Mouse (Mus musculus): ENCODE measurements around the gene Prox1.

The Prox1 gene

DNA sequence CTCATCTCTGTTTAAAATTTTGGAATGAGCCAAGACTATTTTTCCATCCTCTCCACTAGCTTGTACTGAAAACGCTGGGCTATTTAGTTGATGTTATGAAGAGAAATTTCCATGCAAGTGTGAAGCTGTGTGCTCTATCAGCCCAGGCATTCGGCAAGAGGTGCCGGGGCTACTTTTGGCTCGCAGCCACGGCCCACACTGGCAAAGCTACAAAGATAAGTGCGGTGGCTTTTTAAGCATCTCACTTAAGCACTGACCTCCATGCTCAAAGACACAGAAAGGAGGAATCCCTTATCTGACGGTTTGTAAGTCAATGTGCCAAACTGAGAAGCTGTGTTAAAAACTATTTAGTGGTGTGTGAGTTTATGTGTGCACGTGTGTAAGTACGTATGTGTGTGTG is 26.9 kb downstream of the Prox1 start:
- DNase-seq (ENCODE audit: low spot score in 2 of 2): no peak

DNA sequence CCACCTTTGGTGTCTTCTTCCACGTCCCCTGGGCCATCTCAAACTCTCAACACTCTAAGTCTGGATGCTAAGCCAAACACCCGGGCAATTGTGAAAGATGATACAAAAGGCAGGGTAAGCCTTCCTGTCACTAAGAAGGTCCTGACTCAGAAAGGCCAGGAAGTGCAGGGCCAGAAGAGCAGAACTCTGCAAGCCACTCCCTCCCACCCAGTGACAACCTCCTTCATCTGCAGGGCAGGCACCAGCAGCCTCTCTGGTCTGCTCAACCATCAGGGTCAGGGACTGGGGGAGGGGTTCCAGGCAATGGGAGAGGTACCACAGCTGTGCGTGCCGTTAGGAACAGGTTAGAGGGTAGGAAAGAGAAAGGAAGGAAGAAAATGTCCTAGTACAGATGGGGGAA is 27.9 kb downstream of the Prox1 start:
- DNase-seq (ENCODE audit: low spot score in 2 of 2): no peak

DNA sequence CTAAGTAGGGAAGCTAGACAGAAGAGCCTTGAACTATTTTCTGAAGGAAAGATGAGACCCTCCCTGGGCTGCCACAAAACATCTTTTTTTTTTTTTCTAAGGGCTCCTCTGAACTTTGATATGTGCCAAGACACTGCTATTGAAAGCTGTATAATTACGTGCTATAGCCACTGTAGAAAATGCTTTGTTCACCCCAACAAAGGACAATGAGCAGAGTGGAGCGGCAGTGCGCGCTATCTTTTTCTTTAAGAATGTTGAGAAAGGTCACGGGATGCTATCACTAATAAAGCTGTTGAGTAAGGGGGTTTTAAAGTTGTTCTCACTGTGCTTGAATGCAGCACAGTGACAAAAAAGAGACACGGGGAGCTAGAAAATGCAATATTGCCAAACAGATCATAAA is 30.0 kb downstream of the Prox1 start:
- no peak for DNase-seq (ENCODE audit: low spot score in 2 of 2)

DNA sequence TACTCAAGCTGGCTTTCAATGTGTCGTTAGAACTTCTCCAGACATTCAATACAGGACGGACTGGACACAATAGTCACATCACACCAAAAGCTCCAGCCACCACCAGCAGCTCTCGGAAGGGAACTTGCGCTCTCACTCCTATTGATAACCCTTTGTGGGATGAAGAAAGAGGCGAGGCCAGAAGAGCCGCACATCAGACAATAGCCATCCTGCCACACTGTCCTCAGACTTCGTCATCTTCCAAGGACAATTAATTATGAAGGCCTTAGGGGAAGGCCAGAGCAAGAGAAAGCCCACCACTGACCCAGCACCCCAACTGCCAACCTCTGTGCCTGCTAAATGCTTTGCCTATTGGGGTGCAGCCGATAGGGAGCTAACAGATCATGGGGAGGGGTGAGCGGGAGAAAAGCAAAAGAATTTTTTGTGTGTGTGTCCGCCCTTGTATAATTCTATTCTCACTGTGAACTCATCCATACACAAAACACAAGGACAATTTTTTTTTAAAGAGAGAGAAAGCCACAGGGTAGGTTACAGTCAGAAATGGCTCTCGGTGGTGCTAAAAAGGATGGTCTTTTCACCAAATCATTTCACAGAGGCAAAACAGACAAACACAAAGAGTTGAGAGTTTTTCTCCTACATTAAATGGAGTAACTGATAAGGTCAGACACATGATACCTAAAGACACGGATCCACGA is 30.7 kb downstream of the Prox1 start:
- DNase-seq (ENCODE audit: low spot score in 2 of 2): no peak

DNA sequence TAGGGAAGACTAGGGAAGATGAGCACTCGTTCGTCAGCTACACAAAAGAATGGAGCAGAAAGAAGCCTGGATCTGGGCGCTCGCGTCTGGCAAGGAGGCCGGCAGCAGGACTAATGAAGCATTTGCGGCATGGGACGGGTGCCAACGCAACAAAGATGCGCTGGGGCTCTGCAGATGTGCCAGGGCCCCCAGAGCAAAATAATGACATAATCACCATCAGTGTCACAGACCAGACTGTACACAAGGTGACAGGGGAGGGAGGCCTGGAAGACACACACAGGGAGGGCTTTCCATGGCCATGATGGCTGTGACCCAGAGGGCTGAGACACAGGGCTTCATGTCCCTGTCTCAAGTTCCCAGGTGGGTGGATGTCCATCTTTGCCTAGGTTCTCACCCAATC is 32.6 kb downstream of the Prox1 start:
- peak in 1 of 2 experiments; percentile 9 for DNase-seq (ENCODE audit: low spot score in 2 of 2)

DNA sequence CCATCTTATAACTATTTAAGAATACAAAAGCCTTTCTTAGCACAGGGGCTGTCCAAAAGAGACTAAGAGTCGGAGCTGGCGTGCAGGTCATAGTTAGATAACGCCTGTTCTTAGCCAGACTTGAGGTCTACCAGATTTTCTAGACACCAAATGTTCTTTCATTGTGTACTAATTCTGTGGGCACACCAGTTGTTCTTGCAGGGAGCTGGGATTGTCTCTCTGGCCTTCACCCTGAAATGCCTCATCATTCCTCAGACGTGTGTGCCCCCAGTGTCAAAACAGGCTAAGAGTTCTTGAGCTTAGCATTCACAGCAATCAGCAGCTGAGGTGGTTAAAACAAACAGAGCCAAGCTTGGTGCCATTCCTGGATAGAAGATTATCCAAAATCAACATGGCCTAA is 37.6 kb downstream of the Prox1 start:
- DNase-seq (ENCODE audit: low spot score in 2 of 2): no peak

DNA sequence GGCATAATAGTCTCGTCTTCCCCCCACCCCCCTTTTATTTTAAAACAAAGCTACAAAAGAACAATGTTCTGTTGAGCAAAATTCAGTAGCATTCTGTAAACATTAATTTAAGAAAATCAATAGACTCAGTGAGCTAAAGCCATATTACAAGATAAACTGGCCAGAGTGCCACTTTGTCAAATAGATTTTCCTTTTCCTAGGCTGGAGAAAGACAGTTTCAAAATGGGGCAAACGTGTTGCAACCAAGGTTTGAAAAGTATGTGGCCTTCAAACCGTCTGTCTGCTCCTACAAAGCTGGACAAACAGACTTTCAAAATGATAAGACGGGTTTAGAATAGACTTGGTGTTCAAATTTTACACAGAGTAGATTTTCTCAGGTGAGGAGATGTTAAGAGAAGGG is 39.6 kb downstream of the Prox1 start:
- DNase-seq (ENCODE audit: low spot score in 2 of 2): no peak

DNA sequence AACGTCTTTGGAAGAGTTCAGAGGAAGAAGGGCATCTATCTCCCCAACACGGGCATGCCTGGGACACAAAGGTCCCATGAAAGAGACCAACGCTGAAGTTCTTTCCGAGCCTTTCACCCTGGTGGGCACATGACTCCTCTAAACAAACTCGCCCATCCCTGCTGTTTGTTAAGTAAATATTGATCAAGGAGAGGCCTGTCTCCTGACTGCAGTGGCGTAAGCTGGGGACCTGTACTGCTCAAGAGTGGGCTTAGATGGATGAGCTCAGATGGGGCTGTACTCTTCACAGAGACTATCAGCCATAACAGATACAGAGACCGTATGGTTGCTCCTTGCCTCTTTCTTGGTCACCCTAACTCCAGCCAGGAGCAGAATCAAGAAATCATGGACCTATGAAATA is 41.0 kb downstream of the Prox1 start:
- no peak for DNase-seq (ENCODE audit: low spot score in 2 of 2)

DNA sequence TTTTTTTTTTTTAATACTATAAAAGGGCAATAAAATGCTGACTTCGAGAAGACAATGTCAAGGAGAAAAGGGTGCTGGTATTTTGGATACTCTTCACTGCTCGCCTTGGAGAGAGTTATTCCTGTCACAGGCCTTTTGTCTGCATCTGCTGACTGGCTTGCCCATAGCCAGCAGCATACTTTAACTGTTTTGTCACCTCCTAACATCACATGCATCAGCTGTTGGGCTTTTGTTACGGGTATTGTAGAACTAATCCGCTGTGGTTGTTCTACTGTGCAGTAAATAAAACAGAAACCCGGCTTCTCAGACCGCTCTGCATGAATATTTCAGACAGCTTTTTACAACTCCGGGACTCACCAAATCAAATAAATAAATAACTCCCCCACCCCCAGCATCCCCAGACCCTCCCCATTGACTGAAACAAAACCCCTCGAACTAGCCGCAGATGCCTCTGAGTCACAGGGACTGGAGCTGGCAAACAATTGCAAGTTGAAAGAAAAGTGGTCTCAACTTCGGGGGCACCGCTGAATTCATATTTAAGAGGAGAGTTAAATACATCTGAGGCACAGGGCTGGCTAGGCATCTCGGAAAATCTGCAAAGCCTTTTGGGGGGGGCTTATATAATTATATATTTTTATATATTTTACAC is 41.7 kb downstream of the Prox1 start:
- no peak for DNase-seq (ENCODE audit: low spot score in 2 of 2)

DNA sequence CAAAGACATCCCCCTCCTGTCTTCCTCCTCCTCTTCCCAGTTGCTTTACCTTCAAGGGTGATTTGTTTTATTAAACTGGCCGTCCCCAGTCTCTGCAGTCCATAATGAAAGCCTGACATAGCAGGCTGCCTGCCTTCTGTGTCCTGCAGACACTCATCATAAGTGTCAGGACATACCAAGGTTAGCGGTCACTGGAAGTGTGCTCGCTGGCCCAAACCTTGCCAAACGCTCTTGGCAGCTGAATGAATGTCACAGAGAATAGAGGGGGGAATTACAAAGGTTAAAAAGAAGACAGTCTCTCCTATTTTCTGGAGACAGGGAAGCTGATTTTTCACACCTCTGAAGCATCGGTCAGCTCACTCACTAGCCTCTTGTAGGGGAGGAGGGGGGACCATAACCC is 42.6 kb downstream of the Prox1 start:
- DNase-seq (ENCODE audit: low spot score in 2 of 2): no peak

DNA sequence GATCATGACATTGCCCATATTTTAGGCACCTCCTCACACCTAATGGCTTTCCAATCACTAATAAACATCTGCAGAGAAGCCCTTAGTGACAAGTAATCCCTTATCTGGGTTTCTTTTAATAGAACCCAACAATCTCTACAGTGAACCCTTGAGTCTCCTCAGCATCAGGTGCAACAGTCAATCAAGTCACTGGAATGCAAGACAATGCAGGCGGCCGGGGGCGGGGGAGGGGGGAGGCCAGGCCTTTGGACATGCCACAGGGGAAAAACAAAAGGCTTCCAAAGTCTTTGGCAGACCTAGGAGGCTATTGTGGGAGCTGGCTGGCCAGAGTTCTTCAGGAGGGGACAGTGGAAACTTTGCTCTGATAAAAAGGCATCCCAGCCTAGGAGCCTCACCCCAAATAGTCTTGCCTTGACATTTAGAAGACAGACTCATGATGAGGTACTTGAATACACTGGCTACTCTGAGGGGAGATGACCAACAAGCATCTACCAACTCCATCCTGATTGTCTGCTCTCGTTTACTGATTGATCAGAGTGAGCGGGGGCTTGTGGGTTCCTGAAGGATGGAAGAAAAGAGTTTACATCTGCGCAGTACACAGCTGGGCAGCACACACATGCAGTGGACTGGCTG is 43.2 kb downstream of the Prox1 start:
- DNase-seq (ENCODE audit: low spot score in 2 of 2): no peak

DNA sequence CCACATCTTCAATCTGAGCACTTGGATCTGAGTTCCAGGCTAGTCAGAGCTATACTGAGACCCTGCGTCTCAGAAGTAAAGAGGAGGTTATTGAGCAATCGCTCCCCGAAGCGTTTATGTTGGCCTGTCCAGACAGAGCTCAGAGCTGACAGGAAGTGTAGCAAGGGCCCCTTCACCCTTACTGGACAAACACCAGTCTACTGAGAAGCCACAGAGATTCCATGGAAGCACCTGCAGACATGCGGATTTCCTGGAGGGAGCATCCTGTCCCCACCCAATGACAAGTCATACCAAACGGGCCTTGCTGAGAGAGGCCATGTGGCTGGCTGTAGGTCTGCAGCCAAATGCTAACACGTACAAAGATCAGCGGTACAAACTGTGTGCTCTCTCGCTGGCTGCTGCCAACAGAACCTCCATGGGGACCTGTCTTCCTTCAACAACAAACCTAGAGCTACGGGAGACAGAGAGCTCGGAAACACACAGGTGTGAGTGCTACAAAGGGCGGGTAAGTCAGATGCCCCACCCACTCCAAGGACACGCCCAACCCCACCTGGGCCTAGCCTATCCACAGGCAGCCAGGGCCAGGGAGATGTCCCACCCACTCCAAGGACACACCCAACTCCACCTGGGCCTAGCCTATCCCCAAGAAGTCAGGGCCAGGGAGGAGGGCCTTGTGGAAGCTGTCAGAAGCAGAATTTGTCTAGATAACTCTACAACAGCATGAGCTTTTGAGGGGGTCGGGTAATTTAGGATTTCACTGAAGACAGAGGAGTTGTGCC is 45.4 kb downstream of the Prox1 start:
- DNase-seq (ENCODE audit: low spot score in 2 of 2): no peak

DNA sequence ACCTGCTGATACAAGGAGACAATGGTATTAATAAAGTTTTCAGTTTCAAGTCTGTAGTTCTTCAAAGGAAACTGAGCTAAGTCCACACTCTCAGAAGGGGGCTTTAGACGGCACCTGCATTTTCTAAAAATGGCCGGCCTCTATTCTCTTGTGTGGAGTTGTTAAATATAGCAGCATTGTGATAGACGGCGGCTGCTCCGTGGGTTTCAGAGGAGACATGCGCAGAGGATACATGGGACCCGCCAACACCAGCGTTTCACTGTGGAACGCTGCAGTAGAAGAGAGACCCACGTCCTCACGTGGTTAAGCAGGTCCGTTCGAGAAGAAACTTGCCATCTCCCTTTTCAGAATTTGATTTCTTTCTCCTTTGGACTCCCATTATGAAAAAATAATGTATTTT is 47.1 kb downstream of the Prox1 start:
- no peak for DNase-seq (ENCODE audit: low spot score in 2 of 2)

DNA sequence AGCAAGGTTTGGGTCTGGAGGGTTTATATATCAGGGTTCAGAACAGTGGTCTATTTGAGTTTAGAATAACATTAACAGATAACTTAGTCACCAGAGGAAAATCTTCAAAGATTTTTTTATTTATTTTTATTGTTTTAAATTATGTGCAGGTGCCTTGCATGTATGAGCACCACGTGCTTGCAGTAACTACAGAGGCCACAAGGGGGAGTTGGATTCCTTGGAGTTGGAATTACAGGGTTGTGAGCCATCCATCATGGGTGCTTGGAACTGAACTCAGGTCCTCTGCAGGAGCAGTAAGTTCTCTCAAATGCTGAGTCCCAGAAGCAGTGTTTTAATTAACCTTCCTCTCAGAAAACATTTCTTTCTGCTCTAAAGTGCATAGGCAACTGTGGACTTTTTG is 54.5 kb downstream of the Prox1 start:
- DNase-seq (ENCODE audit: low spot score in 2 of 2): no peak

DNA sequence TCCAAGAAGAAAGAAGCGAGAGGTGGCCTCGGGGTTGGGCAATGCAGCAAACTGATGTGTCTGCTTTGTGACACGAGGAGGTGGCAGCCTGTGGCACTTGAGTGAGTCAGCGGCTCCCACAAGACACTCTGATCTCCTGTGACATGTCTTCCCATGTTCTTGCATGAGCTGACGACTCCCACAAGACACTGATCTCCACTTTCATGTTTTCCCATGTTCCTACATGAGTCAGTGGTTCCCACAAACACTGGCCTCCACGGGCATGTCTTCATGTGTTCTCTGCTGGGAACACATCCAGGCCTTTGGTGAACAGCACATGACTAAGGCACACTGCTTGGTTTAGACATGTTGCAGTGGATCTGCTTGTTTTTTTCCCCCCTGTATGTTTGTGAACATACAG is 58.8 kb downstream of the Prox1 start:
- DNase-seq (ENCODE audit: low spot score in 2 of 2): no peak

DNA sequence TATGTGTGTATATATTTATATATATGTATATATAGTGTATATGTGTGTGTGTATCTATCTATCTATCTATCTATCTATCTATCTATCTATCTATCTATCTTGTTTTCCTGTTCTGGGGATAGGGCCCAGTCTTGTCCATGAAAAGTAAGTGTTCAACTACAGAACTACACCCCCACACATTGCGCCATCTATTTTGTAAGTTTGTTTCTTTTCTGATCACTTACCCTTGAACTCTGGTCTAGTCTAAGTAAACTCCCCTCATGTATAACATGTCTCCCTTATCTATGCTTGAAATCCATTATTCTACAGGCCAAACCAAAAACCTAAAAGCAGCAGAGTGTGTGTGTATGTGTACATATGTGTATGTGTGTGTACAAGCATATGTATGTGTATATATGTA is 62.9 kb downstream of the Prox1 start:
- no peak for DNase-seq (ENCODE audit: low spot score in 2 of 2)

DNA sequence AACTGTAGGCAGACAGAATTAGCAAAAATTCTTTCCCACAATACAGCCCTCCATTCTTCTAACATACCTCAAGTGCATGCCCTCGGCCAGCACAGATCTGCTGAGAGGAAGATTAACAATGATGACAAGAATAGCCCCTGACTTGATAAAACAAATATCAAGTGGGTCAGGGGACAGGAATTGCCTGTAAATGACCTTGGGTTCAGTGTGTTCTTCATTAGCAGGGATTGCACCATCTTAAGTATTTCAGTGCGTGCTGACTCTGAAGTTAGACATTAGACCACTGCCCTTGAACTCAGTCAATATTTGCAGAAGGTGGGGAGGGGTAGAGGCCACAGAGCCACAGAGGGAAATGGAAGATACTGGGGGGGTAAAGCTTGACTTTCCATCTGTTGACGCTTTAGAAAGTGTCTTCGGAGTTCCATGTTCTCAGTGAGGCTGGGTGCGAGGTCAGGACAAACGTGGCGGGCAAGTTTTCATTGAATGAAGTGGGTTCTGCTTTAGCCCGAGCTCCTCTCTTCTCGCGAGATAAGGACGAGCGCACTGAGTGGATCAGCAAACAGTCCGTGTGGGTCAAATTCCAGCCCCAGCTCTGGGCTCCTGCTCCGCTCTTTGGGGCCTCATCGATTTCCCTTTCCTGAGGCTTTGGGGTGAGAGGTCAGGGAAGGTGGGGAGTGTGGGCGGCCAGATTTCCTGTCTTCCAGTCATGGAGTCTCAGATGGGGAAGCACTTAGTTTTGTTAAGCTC is 63.7 kb downstream of the Prox1 start:
- DNase-seq (ENCODE audit: low spot score in 2 of 2): no peak

DNA sequence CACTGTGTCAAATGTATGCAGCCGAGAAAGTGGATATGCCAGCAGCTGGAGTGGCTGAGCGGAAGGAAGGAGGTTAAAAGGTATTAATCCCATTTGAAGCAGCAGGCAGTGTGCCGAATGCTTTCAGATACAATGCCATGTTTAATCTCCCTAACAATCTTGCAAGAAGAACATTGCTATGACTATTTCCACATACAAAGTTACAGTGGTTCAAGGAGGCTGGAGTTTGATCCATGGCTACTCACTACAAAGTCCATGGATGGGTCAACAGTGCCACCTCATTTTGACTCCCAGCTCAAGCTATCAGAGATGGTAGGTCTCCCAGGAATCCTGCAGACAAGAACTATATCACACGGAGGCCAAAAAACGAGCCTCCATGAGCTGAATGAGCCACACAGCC is 64.5 kb downstream of the Prox1 start:
- DNase-seq (ENCODE audit: low spot score in 2 of 2): no peak

DNA sequence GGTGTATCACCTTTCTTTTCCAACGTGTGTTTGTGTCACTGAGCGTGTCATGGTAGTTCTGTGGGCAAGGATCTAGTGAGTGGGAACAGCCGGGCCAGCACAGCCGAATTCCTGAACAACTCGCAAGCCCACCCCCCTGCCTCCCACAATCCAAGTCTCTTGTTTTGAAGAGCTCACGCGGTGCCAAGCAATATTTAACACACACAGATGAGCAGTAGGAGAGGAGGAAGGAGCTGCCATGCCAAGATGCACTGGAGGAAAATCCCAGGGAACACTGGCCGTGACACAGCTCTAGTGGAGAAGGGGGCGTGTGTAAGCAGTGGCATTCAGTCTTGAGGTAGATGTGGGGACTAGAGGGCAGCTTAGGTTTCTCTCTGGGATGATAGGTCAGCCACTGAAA is 77.2 kb downstream of the Prox1 start:
- no peak for DNase-seq (ENCODE audit: low spot score in 2 of 2)

DNA sequence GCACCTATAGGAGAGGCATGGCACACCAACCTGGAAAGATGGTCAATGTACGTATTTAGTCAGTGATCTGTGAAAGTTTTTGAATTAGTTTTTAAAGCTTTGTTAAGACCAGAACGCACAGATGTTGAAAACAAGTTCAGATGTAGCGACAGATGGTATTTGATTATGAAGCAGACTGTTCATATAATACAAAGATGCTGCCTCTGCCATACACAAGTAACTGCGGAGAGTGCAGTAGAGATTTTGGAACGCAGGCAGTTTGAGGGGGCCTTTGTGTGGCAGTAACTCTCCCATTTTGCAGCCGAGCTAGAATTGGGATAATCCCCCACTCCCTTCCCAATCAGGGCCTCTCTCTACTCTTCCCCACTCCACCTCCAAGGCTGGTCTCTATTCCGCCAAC is 78.4 kb downstream of the Prox1 start:
- no peak for DNase-seq (ENCODE audit: low spot score in 2 of 2)

DNA sequence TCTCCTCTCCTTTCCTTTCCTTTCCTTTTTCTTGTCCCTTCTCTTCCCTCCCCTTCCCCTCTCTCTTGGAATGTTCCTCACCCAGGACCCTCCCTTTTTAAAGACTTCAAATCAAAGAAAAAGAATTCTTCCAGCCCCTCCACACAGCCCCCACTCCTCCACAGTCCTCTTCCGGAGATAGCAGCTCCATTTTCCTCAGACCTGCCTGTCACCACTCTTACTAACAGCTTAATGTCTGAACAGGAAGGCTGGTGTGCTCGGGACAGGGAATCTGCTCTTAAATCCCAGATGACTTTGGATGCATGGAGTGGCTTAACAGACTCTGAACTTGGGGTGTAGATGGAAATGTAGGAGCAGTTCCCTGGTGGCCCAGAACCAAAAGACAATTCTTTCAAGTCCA is 81.6 kb downstream of the Prox1 start:
- no peak for DNase-seq (ENCODE audit: low spot score in 2 of 2)

DNA sequence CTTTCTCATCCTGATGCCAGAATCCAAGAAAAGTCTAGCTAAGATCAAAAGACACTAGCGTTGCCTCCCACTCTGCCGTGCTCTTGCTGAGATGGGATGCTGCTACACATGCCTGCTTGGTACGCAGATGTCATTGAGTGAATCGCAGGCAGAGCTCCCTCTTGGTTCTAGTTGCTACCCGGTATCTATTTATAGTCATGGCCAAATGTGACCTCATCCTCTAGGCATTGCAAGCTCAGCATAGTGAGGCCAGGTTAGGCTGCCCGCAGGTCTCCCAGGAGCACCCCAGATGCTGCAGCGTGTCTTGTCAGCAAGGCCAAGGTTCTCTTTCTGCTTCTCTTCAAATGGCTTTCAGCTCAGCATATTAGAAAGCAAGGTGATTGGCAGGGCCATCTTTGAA is 84.8 kb downstream of the Prox1 start:
- DNase-seq (ENCODE audit: low spot score in 2 of 2): no peak

All from frontal cortex, postnatal 10 days (tissue).